Mouse (Mus musculus) myocyte (in vitro differentiated cells): Measurements from ENCODE around the gene H2-DMb1. TPM values are rescaled to one million over a fixed set of nuclear protein-coding genes. Genes with fewer than 3 reads are reported as not detected.
A peak's percentile ranks its signal among the peaks of the same experiment; 100 is the strongest.

Experiments used
- H3K27me3 ChIP-seq: one replicate; pipeline ENCODE4 v1.6.1; 2011; ENCODE audit not compliant: control insufficient read depth, insufficient read depth, insufficient read length
- H3K36me3 ChIP-seq: one replicate; pipeline ENCODE4 v1.6.1; 2011; ENCODE audit not compliant: control insufficient read depth, insufficient read depth
- H3K4me2 ChIP-seq: one replicate; pipeline ENCODE4 v1.6.1; 2011; ENCODE audit warnings: low read depth, control low read depth
- H3K4me3 ChIP-seq: one replicate; pipeline ENCODE4 v1.5.1; 2011; ENCODE audit warnings: mild to moderate bottlenecking, control low read depth, moderate library complexity
- H3K79me2 ChIP-seq: one replicate; pipeline ENCODE4 v1.6.1; 2011; ENCODE audit not compliant: control insufficient read depth, insufficient read depth
- H3ac ChIP-seq: one replicate; pipeline ENCODE4 v1.6.1; 2011; ENCODE audit not compliant: control insufficient read depth, insufficient read length
- CEBPB ChIP-seq: IDR thresholded peaks from 2 replicates; pipeline ENCODE4 v1.6.1; 2011; ENCODE audit warnings: mild to moderate bottlenecking, moderate library complexity; ENCODE audit not compliant: poor library complexity, insufficient read depth, severe bottlenecking
- E2F4 ChIP-seq: IDR thresholded peaks from one replicate; pipeline ENCODE4 v1.6.1; 2011; ENCODE audit warnings: mild to moderate bottlenecking, control low read depth, moderate library complexity; ENCODE audit not compliant: insufficient read depth
- MAX ChIP-seq: IDR thresholded peaks from one replicate; pipeline ENCODE4 v1.6.1; 2011; ENCODE audit warnings: low read depth, mild to moderate bottlenecking, control low read depth
- MYOD1 ChIP-seq, 3 experiments: IDR thresholded peaks; one replicate each; pipeline ENCODE4 v1.6.1; 2011; ENCODE audit warnings: control low read depth in 2 of 3, low read depth in 2 of 3, mild to moderate bottlenecking in 2 of 3, moderate library complexity in 1 of 3; ENCODE audit not compliant: insufficient read length in 2 of 3, control insufficient read depth in 1 of 3
- MYOG ChIP-seq, 3 experiments: IDR thresholded peaks; one replicate each; pipeline ENCODE4 v1.6.1; 2011; ENCODE audit warnings: control low read depth in 2 of 3, low read depth in 2 of 3, mild to moderate bottlenecking in 2 of 3; ENCODE audit not compliant: insufficient read length in 2 of 3, control insufficient read depth in 1 of 3, insufficient read depth in 1 of 3
- POLR2A ChIP-seq: IDR thresholded peaks from one replicate; pipeline ENCODE4 v1.6.1; 2011; ENCODE audit warnings: low read depth, mild to moderate bottlenecking, control low read depth, moderate library complexity; ENCODE audit not compliant: insufficient read length
- POLR2AphosphoS2 ChIP-seq: IDR thresholded peaks from one replicate; pipeline ENCODE4 v1.6.1; 2011; ENCODE audit warnings: low read depth, control low read depth; ENCODE audit not compliant: insufficient read length
- REST ChIP-seq: IDR thresholded peaks from one replicate; pipeline ENCODE4 v1.6.1; 2011; ENCODE audit warnings: mild to moderate bottlenecking, control low read depth, moderate library complexity; ENCODE audit not compliant: insufficient read depth, insufficient read length
- SRF ChIP-seq: IDR thresholded peaks from one replicate; pipeline ENCODE4 v1.6.1; 2011; ENCODE audit warnings: low read depth; ENCODE audit not compliant: control insufficient read depth, insufficient read length
- TCF12 ChIP-seq: IDR thresholded peaks from one replicate; pipeline ENCODE4 v1.6.1; 2011; ENCODE audit warnings: mild to moderate bottlenecking, control low read depth; ENCODE audit not compliant: poor library complexity, insufficient read depth, severe bottlenecking
- TCF3 ChIP-seq: IDR thresholded peaks from one replicate; pipeline ENCODE4 v1.6.1; 2011; ENCODE audit warnings: low read depth, control low read depth; ENCODE audit not compliant: insufficient read length
- USF1 ChIP-seq: IDR thresholded peaks from one replicate; pipeline ENCODE4 v1.6.1; 2011; ENCODE audit warnings: low read depth, mild to moderate bottlenecking, control low read depth, moderate library complexity
- polyA plus RNA-seq: library from polyadenylated mRNA; unstranded; fragments of >200 nt; fragmentation: generic; extraction: Trizol; gene quantifications from one replicate; pipeline ENCODE4 v1.2.1, GENCODE M21; 2012; ENCODE audit warnings: missing spikeins

H2-DMb1 gene
- polyA plus RNA-seq, 1 experiment = not detected

- H3K4me3 ChIP-seq = peak within 1 kb of the TSS; percentile 35
- peaks cover 67% of the 10 kb centered on the region for H3K27me3 ChIP-seq
- H3K36me3 ChIP-seq = no peaks in the 10 kb centered on the region
- H3ac ChIP-seq = peak within 1 kb of the TSS; percentile 1
- peak within 1 kb of the TSS; percentile 76 for H3K4me2 ChIP-seq
- TF ChIP-seq REST = peak; percentile 41
- TF ChIP-seq SRF = no peak
- TF ChIP-seq MYOG (IDR thresholded peaks at IDR 0.05; ENCODE audit: control insufficient read depth in 1 of 3, insufficient read depth in 1 of 3, insufficient read length in 2 of 3, low read depth in 2 of 3) = no peak
- no peak for TF ChIP-seq E2F4
- TF ChIP-seq TCF3 = no peak
- TF ChIP-seq MAX = no peak
- no peaks in the 10 kb centered on the region for H3K79me2 ChIP-seq
Measured at GRCm38 (mm10) chr17:34187261-34187916, 34.5 kb downstream of the H2-DMb1 start, which contains the start of the genes Tap1 and Psmb9. TSS of gene Tap1 (plus strand) at chr17:34187553. TSS of gene Psmb9 (minus strand) at chr17:34187764.

GRCm38 (mm10) chr17:34188010-34188409, 35.1 kb downstream of the H2-DMb1 start:
- no peak for TF ChIP-seq POLR2AphosphoS2
- no peak for TF ChIP-seq TCF3
- TF ChIP-seq POLR2A = no peak
- TF ChIP-seq MAX = no peak
- no peak for TF ChIP-seq MYOG (IDR thresholded peaks at IDR 0.05; ENCODE audit: control insufficient read depth in 1 of 3, insufficient read depth in 1 of 3, insufficient read length in 2 of 3, low read depth in 2 of 3)
- TF ChIP-seq SRF = no peak
- no peak for TF ChIP-seq USF1
- no peak for TF ChIP-seq REST
- no peak for TF ChIP-seq CEBPB
- no peak for TF ChIP-seq E2F4
- peak overlapping the region; percentile 1 for H3ac ChIP-seq
- H3K36me3 ChIP-seq = no peaks in the 10 kb centered on the region
- no peaks in the 10 kb centered on the region for H3K79me2 ChIP-seq
- peaks cover 73% of the 10 kb centered on the region for H3K27me3 ChIP-seq
- peak overlapping the region; percentile 35 for H3K4me3 ChIP-seq
- H3K4me2 ChIP-seq = peak overlapping the region; percentile 76

GRCm38 (mm10) chr17:34188986-34189385, 36.1 kb downstream of the H2-DMb1 start:
- H3K27me3 ChIP-seq = peaks cover 75% of the 10 kb centered on the region
- H3K4me2 ChIP-seq = no peak overlapping the region
- no peaks in the 10 kb centered on the region for H3K79me2 ChIP-seq
- H3K36me3 ChIP-seq = no peaks in the 10 kb centered on the region
- TF ChIP-seq TCF3 (no peak), TCF12 (no peak), SRF (no peak), MYOG (IDR thresholded peaks at IDR 0.05; ENCODE audit: control insufficient read depth in 1 of 3, insufficient read depth in 1 of 3, insufficient read length in 2 of 3, low read depth in 2 of 3) (no peak), USF1 (no peak), POLR2AphosphoS2 (no peak), E2F4 (no peak), MYOD1 (IDR thresholded peaks at IDR 0.05; ENCODE audit: control insufficient read depth in 1 of 3, insufficient read length in 2 of 3, low read depth in 2 of 3) (no peak), POLR2A (no peak), CEBPB (no peak), MAX (no peak), REST (no peak)
- no peak overlapping the region for H3K4me3 ChIP-seq
- no peak overlapping the region for H3ac ChIP-seq

GRCm38 (mm10) chr17:34192852-34193251, 40.0 kb downstream of the H2-DMb1 start:
- no peak overlapping the region for H3ac ChIP-seq
- no peak overlapping the region for H3K4me2 ChIP-seq
- no peaks in the 10 kb centered on the region for H3K36me3 ChIP-seq
- H3K79me2 ChIP-seq = no peaks in the 10 kb centered on the region
- TF ChIP-seq TCF12 (no peak), TCF3 (no peak), MYOD1 (IDR thresholded peaks at IDR 0.05; ENCODE audit: control insufficient read depth in 1 of 3, insufficient read length in 2 of 3, low read depth in 2 of 3) (no peak), MAX (no peak), CEBPB (no peak), POLR2AphosphoS2 (no peak), USF1 (no peak), MYOG (IDR thresholded peaks at IDR 0.05; ENCODE audit: control insufficient read depth in 1 of 3, insufficient read depth in 1 of 3, insufficient read length in 2 of 3, low read depth in 2 of 3) (no peak), SRF (no peak), POLR2A (no peak), REST (no peak)
- H3K27me3 ChIP-seq = peaks cover 82% of the 10 kb centered on the region
- no peak overlapping the region for H3K4me3 ChIP-seq

GRCm38 (mm10) chr17:34193468-34193867, 40.6 kb downstream of the H2-DMb1 start:
- no peak overlapping the region for H3K4me3 ChIP-seq
- no peaks in the 10 kb centered on the region for H3K36me3 ChIP-seq
- no peaks in the 10 kb centered on the region for H3K79me2 ChIP-seq
- no peak overlapping the region for H3K4me2 ChIP-seq
- H3ac ChIP-seq = no peak overlapping the region
- H3K27me3 ChIP-seq = peaks cover 82% of the 10 kb centered on the region
- TF ChIP-seq REST = no peak
